21 mouse cellular contexts compared by ENCODE assay signal in genomic region chr16:24791387-24791786, GRCm38 (mm10).
DNase-seq lines count a peak whose midpoint lies in the region; ATAC-seq and TF ChIP-seq lines count a peak whose summit lies in the region.
"Had no signal": no experiment of that assay in that cellular context is flagged by ENCODE, and none has a peak within 500 bp of the region (broad histone marks: within the 10 kb centered on the region; RNA-seq: fewer than 3 reads in every experiment).

No protein-coding gene starts in this region.

- no peak overlapping the region for H3K4me3 ChIP-seq in lung, embryonic 14.5 days (ENCODE audit: low read depth, low read length)
- H3K4me3 ChIP-seq in lung, embryonic 16.5 days (ENCODE audit: low read length) = no peak overlapping the region
- H3K4me3 ChIP-seq in lung, postnatal 0 days (ENCODE audit: low read depth, low read length) = no peak overlapping the region

- H3K9ac ChIP-seq in lung, embryonic 14.5 days = no peak overlapping the region
- no peak overlapping the region for H3K9ac ChIP-seq in lung, embryonic 16.5 days (ENCODE audit: low read length)
- no peak overlapping the region for H3K9ac ChIP-seq in lung, postnatal 0 days (replicated peaks; ENCODE audit: low read depth)

- 0 out of 2 replicates have a peak, but pooled peaks cover 3% of the 10 kb centered on the region for H3K4me1 ChIP-seq in lung, embryonic 14.5 days (ENCODE audit: insufficient read depth)
- H3K4me1 ChIP-seq in lung, embryonic 16.5 days (replicated peaks; ENCODE audit: control insufficient read depth, insufficient read depth, low read length) = no peaks in the 10 kb centered on the region; the same call in 1 of the 2 replicates
- H3K4me1 ChIP-seq in lung, postnatal 0 days (ENCODE audit: insufficient read depth, low read depth, low read length) = no peaks in the 10 kb centered on the region

- no peaks in the 10 kb centered on the region for H3K9me3 ChIP-seq in lung, embryonic 14.5 days (ENCODE audit: low read depth, low read length)
- no peaks in the 10 kb centered on the region for H3K9me3 ChIP-seq in lung, embryonic 16.5 days (ENCODE audit: control insufficient read depth, low read length)
- H3K9me3 ChIP-seq in lung, postnatal 0 days (ENCODE audit: low read length) = no peaks in the 10 kb centered on the region

- no peak for TF ChIP-seq CTCF in lung, embryonic 14.5 days (IDR thresholded peaks at IDR 0.05; ENCODE audit: low read depth)
- TF ChIP-seq CTCF in lung, postnatal 0 days (IDR thresholded peaks at IDR 0.05) = no peak

- WGBS in lung, embryonic 14.5 days = 59% methylated on average over 1 of the region's 1 CpGs
- WGBS in lung, embryonic 16.5 days = 57% methylated on average over 1 of the region's 1 CpGs
- WGBS in lung, postnatal 0 days = 67% methylated on average over 1 of the region's 1 CpGs

- H3K27me3 ChIP-seq in lung, embryonic 14.5 days (ENCODE audit: insufficient read depth, low read length) = no peaks in the 10 kb centered on the region
- no peaks in the 10 kb centered on the region for H3K27me3 ChIP-seq in lung, embryonic 16.5 days (ENCODE audit: control insufficient read depth, insufficient read depth, low read depth, low read length)
- H3K27me3 ChIP-seq in lung, postnatal 0 days (replicated peaks; ENCODE audit: insufficient read depth, low read length) = no peaks in the 10 kb centered on the region
- H3K27me3 ChIP-seq: CH12.LX, Patski had no signal

- ATAC-seq in lung, embryonic 14.5 days (ENCODE audit: insufficient read depth) = no peak
- 0 out of 2 replicates have a peak, but pooled peaks have one; percentile 70 for ATAC-seq in lung, embryonic 16.5 days (ENCODE audit: low read depth)
- ATAC-seq in lung, postnatal 0 days = no peak
- ATAC-seq: activated CD4-positive, CD25-positive, alpha-beta regulatory T cell, adult 4 months; CD4-positive, CD25-positive, alpha-beta regulatory T cell, adult 4 months; Patski had no signal

- H3K36me3 ChIP-seq in lung, embryonic 14.5 days (ENCODE audit: insufficient read depth) = no peaks in the 10 kb centered on the region
- H3K36me3 ChIP-seq in lung, embryonic 16.5 days (ENCODE audit: control insufficient read depth, insufficient read depth, low read length) = no peaks in the 10 kb centered on the region
- no peaks in the 10 kb centered on the region for H3K36me3 ChIP-seq in lung, postnatal 0 days (ENCODE audit: insufficient read depth, low read length)
- H3K36me3 ChIP-seq: G1E had no signal

- H3K27ac ChIP-seq in lung, embryonic 14.5 days (ENCODE audit: low read depth) = no peak overlapping the region
- no peak overlapping the region for H3K27ac ChIP-seq in lung, embryonic 16.5 days (ENCODE audit: low read length)
- no peak overlapping the region for H3K27ac ChIP-seq in lung, postnatal 0 days (ENCODE audit: low read length)

- TF ChIP-seq EP300 in lung, postnatal 0 days (IDR thresholded peaks at IDR 0.05) = no peak

- DNase-seq in lung, embryonic 14.5 days = peak; percentile 54
- no peak for DNase-seq in lung, postnatal 14 days
- no peak for DNase-seq in lung, postnatal 4 days
- DNase-seq in lung, postnatal 0 days (ENCODE audit: low spot score) = peak; percentile 10
- no peak for DNase-seq in lung, postnatal 10 days
- DNase-seq: adrenal gland, adult 2 months; adrenal gland, adult 8-10 months; adrenal gland, postnatal 10 days; adrenal gland, postnatal 14 days; adrenal gland, postnatal 25 days; adrenal gland, postnatal 36 days; B cell, adult 2 months; cerebellum, adult 11 months; cerebellum, adult 11-12 months; cerebellum, adult 18-20 months had no signal

- H3K4me2 ChIP-seq in lung, embryonic 14.5 days = no peak overlapping the region
- H3K4me2 ChIP-seq in lung, embryonic 16.5 days (ENCODE audit: low read depth, low read length) = no peak overlapping the region
- no peak overlapping the region for H3K4me2 ChIP-seq in lung, postnatal 0 days (replicated peaks; ENCODE audit: low read depth, low read length)

Comparison
In these comparisons a context has a peak if more than half of its experiments do, and no peak if none do; other contexts are left out.
1. DNase-seq: peak in lung, embryonic 14.5 days (single experiment) and lung, postnatal 0 days (single experiment); none in lung, postnatal 14 days (single experiment), lung, postnatal 4 days (0 of 2) and lung, postnatal 10 days (single experiment).